Mouse (Mus musculus): ENCODE measurements around the gene Sdc4. TPM values are rescaled to one million over a fixed set of nuclear protein-coding genes. Genes with fewer than 3 reads are reported as not detected.

The Sdc4 gene
- total and polyA plus RNA-seq, 3 experiments, result 14.7 to 26.0 (median 20.2) TPM

GRCm38 (mm10) chr2:164426952-164427351, 16.7 kb downstream of the Sdc4 start:
- no peaks in the 10 kb centered on the region for H3K79me2 ChIP-seq (replicated peaks; ENCODE audit: control insufficient read depth, insufficient read depth, low read length)
- 83% methylated on average over 5 of the region's 5 CpGs for WGBS
- DNase-seq, result no peak
- H3K4me1 ChIP-seq (ENCODE audit: control insufficient read depth, insufficient read depth, low read length), result no peaks in the 10 kb centered on the region
- no peak overlapping the region for H3K9ac ChIP-seq (ENCODE audit: low read depth, low read length)
- no peaks in the 10 kb centered on the region for H3K27me3 ChIP-seq (ENCODE audit: control insufficient read depth, insufficient read depth, low read length)
- no peak overlapping the region for H3K27ac ChIP-seq
- H3K36me3 ChIP-seq (ENCODE audit: control insufficient read depth, insufficient read depth, low read length), result no peaks in the 10 kb centered on the region
- intact Hi-C loops (cut with DNase I), result no loop called here
- no peak overlapping the region for H3K4me3 ChIP-seq
- no peak for TF ChIP-seq CTCF (IDR thresholded peaks at IDR 0.05)
- TF ChIP-seq POLR2A (IDR thresholded peaks at IDR 0.05; ENCODE audit: insufficient read depth, low read depth, low read length), result no peak
- no peak for TF ChIP-seq EP300 (IDR thresholded peaks at IDR 0.05; ENCODE audit: insufficient read depth, low read depth, low read length)

- Histone ChIP-seq H3K79me2 (replicated peaks; ENCODE audit: control insufficient read depth, insufficient read depth, low read length) (no peaks in the 10 kb centered on the region), H3K36me3 (ENCODE audit: control insufficient read depth, insufficient read depth, low read length) (no peaks in the 10 kb centered on the region), H3K4me1 (ENCODE audit: control insufficient read depth, insufficient read depth, low read length) (no peaks in the 10 kb centered on the region), H3K27me3 (ENCODE audit: control insufficient read depth, insufficient read depth, low read length) (no peaks in the 10 kb centered on the region), H3K27ac (no peak overlapping the region), H3K9ac (ENCODE audit: low read depth, low read length) (no peak overlapping the region), H3K4me3 (no peak overlapping the region)
- intact Hi-C loops (cut with DNase I), result no loop called here
- 56% methylated on average over 12 of the region's 12 CpGs for WGBS
- no peak for DNase-seq
- TF ChIP-seq EP300 (IDR thresholded peaks at IDR 0.05; ENCODE audit: insufficient read depth, low read depth, low read length) (no peak), CTCF (IDR thresholded peaks at IDR 0.05) (no peak), POLR2A (IDR thresholded peaks at IDR 0.05; ENCODE audit: insufficient read depth, low read depth, low read length) (no peak)
Measured at GRCm38 (mm10) chr2:164426121-164426520, 17.6 kb downstream of the Sdc4 start.

GRCm38 (mm10) chr2:164425401-164425800, 18.3 kb downstream of the Sdc4 start:
- no peak for TF ChIP-seq CTCF (IDR thresholded peaks at IDR 0.05)
- TF ChIP-seq EP300 (IDR thresholded peaks at IDR 0.05; ENCODE audit: insufficient read depth, low read depth, low read length), result no peak
- TF ChIP-seq POLR2A (IDR thresholded peaks at IDR 0.05; ENCODE audit: insufficient read depth, low read depth, low read length), result no peak
- Histone ChIP-seq H3K36me3 (ENCODE audit: control insufficient read depth, insufficient read depth, low read length) (no peaks in the 10 kb centered on the region), H3K4me3 (no peak overlapping the region), H3K27ac (no peak overlapping the region), H3K9ac (ENCODE audit: low read depth, low read length) (no peak overlapping the region), H3K27me3 (ENCODE audit: control insufficient read depth, insufficient read depth, low read length) (no peaks in the 10 kb centered on the region), H3K79me2 (replicated peaks; ENCODE audit: control insufficient read depth, insufficient read depth, low read length) (no peaks in the 10 kb centered on the region), H3K4me1 (ENCODE audit: control insufficient read depth, insufficient read depth, low read length) (no peaks in the 10 kb centered on the region)
- intact Hi-C loops (cut with DNase I), result no loop called here
- 84% methylated on average over 5 of the region's 5 CpGs for WGBS
- DNase-seq, result no peak

- H3K4me1 ChIP-seq (ENCODE audit: control insufficient read depth, insufficient read depth, low read length), result no peaks in the 10 kb centered on the region
- no peak overlapping the region for H3K4me3 ChIP-seq
- intact Hi-C loops (cut with DNase I), result no loop called here
- WGBS, result 91% methylated on average over 8 of the region's 8 CpGs
- no peak overlapping the region for H3K9ac ChIP-seq (ENCODE audit: low read depth, low read length)
- no peaks in the 10 kb centered on the region for H3K36me3 ChIP-seq (ENCODE audit: control insufficient read depth, insufficient read depth, low read length)
- DNase-seq, result no peak
- no peaks in the 10 kb centered on the region for H3K79me2 ChIP-seq (replicated peaks; ENCODE audit: control insufficient read depth, insufficient read depth, low read length)
- H3K27ac ChIP-seq, result no peak overlapping the region
- TF ChIP-seq CTCF (IDR thresholded peaks at IDR 0.05) (no peak), EP300 (IDR thresholded peaks at IDR 0.05; ENCODE audit: insufficient read depth, low read depth, low read length) (no peak), POLR2A (IDR thresholded peaks at IDR 0.05; ENCODE audit: insufficient read depth, low read depth, low read length) (no peak)
- H3K27me3 ChIP-seq (ENCODE audit: control insufficient read depth, insufficient read depth, low read length), result no peaks in the 10 kb centered on the region
Measured at GRCm38 (mm10) chr2:164424406-164424805, 19.3 kb downstream of the Sdc4 start.

- H3K9ac ChIP-seq (ENCODE audit: low read depth, low read length), result no peak overlapping the region
- no peak for TF ChIP-seq CTCF (IDR thresholded peaks at IDR 0.05)
- no peak for TF ChIP-seq POLR2A (IDR thresholded peaks at IDR 0.05; ENCODE audit: insufficient read depth, low read depth, low read length)
- TF ChIP-seq EP300 (IDR thresholded peaks at IDR 0.05; ENCODE audit: insufficient read depth, low read depth, low read length), result no peak
- no peaks in the 10 kb centered on the region for H3K36me3 ChIP-seq (ENCODE audit: control insufficient read depth, insufficient read depth, low read length)
- no peak overlapping the region for H3K27ac ChIP-seq
- WGBS, result 86% methylated on average over 11 of the region's 11 CpGs
- intact Hi-C loops (cut with DNase I), result no loop called here
- no peak for DNase-seq
- H3K4me1 ChIP-seq (ENCODE audit: control insufficient read depth, insufficient read depth, low read length), result no peaks in the 10 kb centered on the region
- no peaks in the 10 kb centered on the region for H3K79me2 ChIP-seq (replicated peaks; ENCODE audit: control insufficient read depth, insufficient read depth, low read length)
- no peaks in the 10 kb centered on the region for H3K27me3 ChIP-seq (ENCODE audit: control insufficient read depth, insufficient read depth, low read length)
- no peak overlapping the region for H3K4me3 ChIP-seq
Measured at GRCm38 (mm10) chr2:164423464-164423863, 20.2 kb downstream of the Sdc4 start.

GRCm38 (mm10) chr2:164422675-164423393, 20.9 kb downstream of the Sdc4 start:
- Histone ChIP-seq H3K36me3 (ENCODE audit: control insufficient read depth, insufficient read depth, low read length) (no peaks in the 10 kb centered on the region), H3K27ac (no peak overlapping the region), H3K9ac (ENCODE audit: low read depth, low read length) (no peak overlapping the region), H3K4me1 (ENCODE audit: control insufficient read depth, insufficient read depth, low read length) (no peaks in the 10 kb centered on the region), H3K27me3 (ENCODE audit: control insufficient read depth, insufficient read depth, low read length) (no peaks in the 10 kb centered on the region), H3K4me3 (no peak overlapping the region), H3K79me2 (replicated peaks; ENCODE audit: control insufficient read depth, insufficient read depth, low read length) (no peaks in the 10 kb centered on the region)
- intact Hi-C loops (cut with DNase I), result no loop called here
- DNase-seq, result no peak
- WGBS, result 73% methylated on average over 15 of the region's 15 CpGs
- TF ChIP-seq EP300 (IDR thresholded peaks at IDR 0.05; ENCODE audit: insufficient read depth, low read depth, low read length) (no peak), CTCF (IDR thresholded peaks at IDR 0.05) (no peak), POLR2A (IDR thresholded peaks at IDR 0.05; ENCODE audit: insufficient read depth, low read depth, low read length) (no peak)

Measured in heart, adult 2 months (tissue).